Mouse (Mus musculus): ENCODE measurements around the gene Gpr119.

DNA sequence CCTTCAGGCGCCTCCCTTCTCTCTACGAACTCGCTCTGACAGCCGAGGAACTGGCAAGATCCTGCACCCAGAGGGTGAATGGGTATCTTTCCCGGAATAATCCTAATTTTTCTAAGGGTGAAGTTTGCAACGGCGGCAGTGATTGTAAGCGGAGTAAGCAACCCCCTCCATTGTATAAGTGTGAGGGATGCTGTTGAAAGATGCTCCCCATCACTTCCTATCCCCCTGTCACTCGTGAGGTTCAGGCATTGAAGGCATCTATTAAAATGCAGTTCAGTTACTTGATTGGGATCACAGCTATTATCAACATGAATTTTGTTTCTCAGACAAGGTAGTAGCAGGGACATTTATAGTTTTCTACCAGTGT is 50.2 kb downstream of the Gpr119 start:
- TF ChIP-seq TCF12 (IDR thresholded peaks at IDR 0.05; ENCODE audit: low read depth, low read length): no peak
- no peak for TF ChIP-seq ZC3H11A (IDR thresholded peaks at IDR 0.05; ENCODE audit: low read depth, low read length)
- no peak for TF ChIP-seq USF1 (IDR thresholded peaks at IDR 0.05; ENCODE audit: low read depth, low read length)
- TF ChIP-seq MAX (IDR thresholded peaks at IDR 0.05; ENCODE audit: low read length): no peak
- no peak for TF ChIP-seq EP300 (IDR thresholded peaks at IDR 0.05; ENCODE audit: low read length)
- TF ChIP-seq JUND (conservative IDR thresholded peaks at IDR 0.05; ENCODE audit: low read depth, low read length): no peak
- no peak for TF ChIP-seq HCFC1 (IDR thresholded peaks at IDR 0.05; ENCODE audit: low read depth, low read length)
- no peak for TF ChIP-seq CTCF (conservative IDR thresholded peaks at IDR 0.05 in 1 of 2, IDR thresholded peaks at IDR 0.05 in 1 of 2; ENCODE audit: low read depth in 2 of 2, low read length in 2 of 2)
- no peak for TF ChIP-seq TBP (conservative IDR thresholded peaks at IDR 0.05; ENCODE audit: low read depth, low read length)
- no peak for TF ChIP-seq MAZ (IDR thresholded peaks at IDR 0.05; ENCODE audit: low read depth, low read length)
- TF ChIP-seq MEF2A (IDR thresholded peaks at IDR 0.05; ENCODE audit: borderline replicate concordance, low read depth, low read length): no peak
- TF ChIP-seq E2F4 (IDR thresholded peaks at IDR 0.05; ENCODE audit: insufficient replicate concordance, low read depth, low read length): no peak
- no peak for TF ChIP-seq NRF1 (IDR thresholded peaks at IDR 0.05; ENCODE audit: low read depth, low read length)
- TF ChIP-seq RCOR1 (conservative IDR thresholded peaks at IDR 0.05; ENCODE audit: low read depth, low read length): no peak
